Mouse (Mus musculus) MEL (cell line): ENCODE data around the gene Trpm8. TPM values are rescaled to one million over a fixed set of nuclear protein-coding genes. Genes with fewer than 3 reads are reported as not detected.

Source experiments
- DNase-seq: peaks from one replicate; pipeline ENCODE4 v3.0.0; 2011; ENCODE audit warnings: low read depth, low spot score
- H3K27ac ChIP-seq: 2 replicates; pipeline ENCODE4 v1.5.1; 2012; ENCODE audit warnings: low read depth, mild to moderate bottlenecking, control low read depth, low read length, moderate library complexity; ENCODE audit not compliant: control insufficient read depth
- H3K27me3 ChIP-seq, 2 experiments: fragments of 150-350 bp in 1 of 2; sonication (generic) in 1 of 2; 2 replicates each; pipeline ENCODE4 v1.6.1; 2012; ENCODE audit warnings: low read length in 2 of 2, mild to moderate bottlenecking in 2 of 2, improper control_type of control experiment in 1 of 2, moderate library complexity in 1 of 2; ENCODE audit not compliant: insufficient read depth in 2 of 2, control insufficient read depth in 1 of 2
- H3K36me3 ChIP-seq, 2 experiments: 2 replicates each; pipeline ENCODE4 v1.6.1; 2012 to 2014; ENCODE audit warnings: low read length in 2 of 2, improper control_type of control experiment in 1 of 2, inconsistent platforms in 1 of 2, mild to moderate bottlenecking in 1 of 2; ENCODE audit not compliant: insufficient read depth in 2 of 2, control insufficient read depth in 1 of 2
- H3K4me1 ChIP-seq, 2 experiments: fragments of 150-350 bp in 1 of 2; sonication (generic) in 1 of 2; 2 replicates each; pipeline ENCODE4 v1.6.1; 2012; ENCODE audit warnings: low read length in 2 of 2, improper control_type of control experiment in 1 of 2, mild to moderate bottlenecking in 1 of 2; ENCODE audit not compliant: insufficient read depth in 2 of 2, control insufficient read depth in 1 of 2
- H3K4me3 ChIP-seq, 2 experiments: fragments of 150-350 bp in 1 of 2; sonication (generic) in 1 of 2; 2 replicates each; pipeline ENCODE4 v1.5.1; 2012; ENCODE audit warnings: low read depth in 2 of 2, low read length in 2 of 2, mild to moderate bottlenecking in 2 of 2, moderate library complexity in 2 of 2, control low read depth in 1 of 2, improper control_type of control experiment in 1 of 2; ENCODE audit not compliant: control insufficient read depth in 1 of 2, insufficient read depth in 1 of 2
- H3K79me2 ChIP-seq: 2 replicates; pipeline ENCODE4 v1.6.1; 2012; ENCODE audit warnings: mild to moderate bottlenecking, low read length, moderate library complexity; ENCODE audit not compliant: control insufficient read depth, poor library complexity, insufficient read depth
- H3K9ac ChIP-seq: 2 replicates; pipeline ENCODE4 v1.6.1; 2012; ENCODE audit warnings: low read depth, mild to moderate bottlenecking, control low read depth, low read length, moderate library complexity; ENCODE audit not compliant: control insufficient read depth, poor library complexity, severe bottlenecking
- H3K9me3 ChIP-seq: fragments of 150-350 bp; sonication (generic); replicated peaks from 2 replicates; pipeline ENCODE4 v1.6.1; 2012; ENCODE audit warnings: mild to moderate bottlenecking, low read length, improper control_type of control experiment, moderate library complexity; ENCODE audit not compliant: insufficient read depth
- BHLHE40 ChIP-seq: IDR thresholded peaks from 2 replicates; pipeline ENCODE4 v1.6.1; 2012; ENCODE audit warnings: low read depth, mild to moderate bottlenecking, inconsistent platforms, low read length, improper control_type of control experiment, borderline replicate concordance
- CHD1 ChIP-seq: IDR thresholded peaks from 2 replicates; pipeline ENCODE4 v1.6.1; 2012; ENCODE audit warnings: low read depth, mild to moderate bottlenecking, inconsistent platforms, low read length, improper control_type of control experiment
- CHD2 ChIP-seq: IDR thresholded peaks from 2 replicates; pipeline ENCODE4 v1.6.1; 2011; ENCODE audit warnings: low read length, improper control_type of control experiment
- CTCF ChIP-seq, 3 experiments: IDR thresholded peaks in 2 of 3; conservative IDR thresholded peaks in 1 of 3; 2 replicates each; pipeline ENCODE4 v1.5.1; 2011 to 2012; ENCODE audit warnings: low read length in 3 of 3, low read depth in 2 of 3, mild to moderate bottlenecking in 2 of 3, improper control_type of control experiment in 1 of 3, inconsistent platforms in 1 of 3, mixed read lengths in 1 of 3, moderate library complexity in 1 of 3; ENCODE audit not compliant: control insufficient read depth in 1 of 3, insufficient read depth in 1 of 3, poor library complexity in 1 of 3, severe bottlenecking in 1 of 3
- ELF1 ChIP-seq: IDR thresholded peaks from 2 replicates; pipeline ENCODE4 v1.6.1; 2014; ENCODE audit warnings: low read depth, mild to moderate bottlenecking, inconsistent platforms, low read length, improper control_type of control experiment, moderate library complexity
- GABPA ChIP-seq: IDR thresholded peaks from 2 replicates; pipeline ENCODE4 v1.6.1; 2012; ENCODE audit warnings: low read depth, mild to moderate bottlenecking, inconsistent platforms, low read length, improper control_type of control experiment, moderate library complexity
- GATA1 ChIP-seq: IDR thresholded peaks from 2 replicates; pipeline ENCODE4 v1.6.1; 2011; ENCODE audit warnings: low read depth, low read length, improper control_type of control experiment
- KAT2A ChIP-seq: conservative IDR thresholded peaks from 2 replicates; pipeline ENCODE4 v1.6.1; 2012; ENCODE audit warnings: low read depth, low read length, improper control_type of control experiment, inconsistent platforms
- MAFK ChIP-seq: IDR thresholded peaks from 2 replicates; pipeline ENCODE4 v1.6.1; 2011; ENCODE audit warnings: low read depth, mild to moderate bottlenecking, low read length, improper control_type of control experiment, borderline replicate concordance
- MEF2A ChIP-seq: IDR thresholded peaks from 2 replicates; pipeline ENCODE4 v1.6.1; 2014; ENCODE audit warnings: low read depth, mild to moderate bottlenecking, inconsistent platforms, low read length, improper control_type of control experiment; ENCODE audit not compliant: poor library complexity, insufficient replicate concordance, severe bottlenecking; ENCODE audit errors: extremely low read depth
- NRF1 ChIP-seq: IDR thresholded peaks from 2 replicates; pipeline ENCODE4 v1.6.1; 2014; ENCODE audit warnings: low read depth, mild to moderate bottlenecking, inconsistent platforms, low read length, improper control_type of control experiment, moderate library complexity; ENCODE audit not compliant: poor library complexity, insufficient read depth, severe bottlenecking
- POLR2AphosphoS5 ChIP-seq: IDR thresholded peaks from 2 replicates; pipeline ENCODE4 v1.6.1; 2012; ENCODE audit warnings: low read depth, borderline replicate concordance, mild to moderate bottlenecking, inconsistent platforms, low read length, moderate library complexity, mixed read lengths
- RAD21 ChIP-seq: IDR thresholded peaks from 2 replicates; pipeline ENCODE4 v1.6.1; 2011; ENCODE audit warnings: mild to moderate bottlenecking, low read depth, low read length, improper control_type of control experiment
- RCOR1 ChIP-seq: IDR thresholded peaks from 2 replicates; pipeline ENCODE4 v1.6.1; 2012; ENCODE audit warnings: low read depth, mild to moderate bottlenecking, inconsistent platforms, low read length, improper control_type of control experiment
- SIN3A ChIP-seq: IDR thresholded peaks from 2 replicates; pipeline ENCODE4 v1.6.1; 2012; ENCODE audit warnings: low read length, improper control_type of control experiment, inconsistent platforms
- TAL1 ChIP-seq: IDR thresholded peaks from 2 replicates; pipeline ENCODE4 v1.6.1; 2012; ENCODE audit warnings: mild to moderate bottlenecking, inconsistent platforms, low read length, moderate library complexity, mixed read lengths
- TCF12 ChIP-seq: IDR thresholded peaks from 2 replicates; pipeline ENCODE4 v1.6.1; 2014; ENCODE audit warnings: low read depth, mild to moderate bottlenecking, inconsistent platforms, low read length, improper control_type of control experiment, moderate library complexity
- UBTF ChIP-seq: IDR thresholded peaks from 2 replicates; pipeline ENCODE4 v1.6.1; 2012; ENCODE audit warnings: low read depth, mild to moderate bottlenecking, inconsistent platforms, low read length, improper control_type of control experiment, moderate library complexity, borderline replicate concordance; ENCODE audit not compliant: insufficient read depth
- USF2 ChIP-seq, 2 experiments: IDR thresholded peaks; 2 replicates each; pipeline ENCODE4 v1.6.1; 2011 to 2012; ENCODE audit warnings: improper control_type of control experiment in 2 of 2, low read length in 2 of 2, borderline replicate concordance in 1 of 2, inconsistent platforms in 1 of 2, low read depth in 1 of 2, mild to moderate bottlenecking in 1 of 2; ENCODE audit not compliant: insufficient read depth in 1 of 2
- ZC3H11A ChIP-seq: IDR thresholded peaks from 2 replicates; pipeline ENCODE4 v1.6.1; 2012; ENCODE audit warnings: low read depth, mild to moderate bottlenecking, inconsistent platforms, low read length, improper control_type of control experiment
- polyA plus RNA-seq, 2 experiments: library from polyadenylated mRNA; stranded (reverse) in 1 of 2; unstranded in 1 of 2; fragments of >175 nt in 1 of 2; fragments of >200 nt in 1 of 2; gene quantifications; 2 replicates each; pipeline versions ENCODE4 v1.2.1 to v1.2.4; 2012; ENCODE audit warnings: low replicate concordance in 2 of 2, low read depth in 1 of 2; ENCODE audit not compliant: insufficient read length in 2 of 2, insufficient read depth in 1 of 2, missing spikeins in 1 of 2
- total RNA-seq: library from RNA; depleted of rRNA; stranded (reverse); fragments of 300-350 nt; gene quantifications from 2 replicates; pipeline ENCODE4 v1.2.3, GENCODE M21; 2012

Trpm8 gene
- total and polyA plus RNA-seq, 3 experiments = not detected

DNA sequence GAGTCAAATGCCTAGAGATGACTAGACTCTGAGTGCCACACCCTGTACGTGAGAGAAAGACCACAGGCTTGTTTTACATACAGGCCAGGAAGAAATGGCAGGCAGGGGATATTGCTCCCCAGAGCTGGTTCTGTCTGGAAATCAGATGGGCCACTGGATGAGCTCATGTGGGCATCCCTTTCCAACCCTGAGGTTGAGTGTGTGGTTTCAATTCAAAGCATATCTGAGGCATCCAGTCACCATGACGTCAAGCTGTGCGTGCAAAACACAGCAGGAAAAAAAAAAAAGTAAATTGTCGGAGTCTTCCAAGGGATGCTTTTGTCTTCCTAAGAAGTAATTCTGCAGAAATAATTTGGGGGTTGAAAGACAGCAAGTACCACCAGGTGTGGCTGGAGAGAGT is 83.6 kb downstream of the Trpm8 start:
- no peaks in the 10 kb centered on the region for H3K79me2 ChIP-seq
- no peak overlapping the region for H3K9ac ChIP-seq
- no peak for TF ChIP-seq ELF1
- TF ChIP-seq NRF1 = no peak
- TF ChIP-seq CHD1 = no peak
- TF ChIP-seq BHLHE40 = no peak
- no peak for TF ChIP-seq TCF12
- no peak for TF ChIP-seq USF2 (IDR thresholded peaks at IDR 0.05; ENCODE audit: borderline replicate concordance in 1 of 2, insufficient read depth in 1 of 2, low read depth in 1 of 2, low read length in 2 of 2)
- TF ChIP-seq SIN3A = no peak
- no peak for TF ChIP-seq CHD2
- TF ChIP-seq TAL1 = no peak
- TF ChIP-seq ZC3H11A = no peak
- no peak for TF ChIP-seq POLR2AphosphoS5
- no peak for TF ChIP-seq GATA1
- no peak for TF ChIP-seq RCOR1
- no peak for TF ChIP-seq MEF2A
- TF ChIP-seq UBTF = no peak
- no peak for TF ChIP-seq RAD21
- no peaks in the 10 kb centered on the region for H3K27me3 ChIP-seq
- H3K9me3 ChIP-seq = no peaks in the 10 kb centered on the region
- no peak overlapping the region for H3K27ac ChIP-seq
- H3K4me3 ChIP-seq = no peak overlapping the region
- no peak for DNase-seq
- no peaks in the 10 kb centered on the region for H3K36me3 ChIP-seq
- no peaks in the 10 kb centered on the region for H3K4me1 ChIP-seq

DNA sequence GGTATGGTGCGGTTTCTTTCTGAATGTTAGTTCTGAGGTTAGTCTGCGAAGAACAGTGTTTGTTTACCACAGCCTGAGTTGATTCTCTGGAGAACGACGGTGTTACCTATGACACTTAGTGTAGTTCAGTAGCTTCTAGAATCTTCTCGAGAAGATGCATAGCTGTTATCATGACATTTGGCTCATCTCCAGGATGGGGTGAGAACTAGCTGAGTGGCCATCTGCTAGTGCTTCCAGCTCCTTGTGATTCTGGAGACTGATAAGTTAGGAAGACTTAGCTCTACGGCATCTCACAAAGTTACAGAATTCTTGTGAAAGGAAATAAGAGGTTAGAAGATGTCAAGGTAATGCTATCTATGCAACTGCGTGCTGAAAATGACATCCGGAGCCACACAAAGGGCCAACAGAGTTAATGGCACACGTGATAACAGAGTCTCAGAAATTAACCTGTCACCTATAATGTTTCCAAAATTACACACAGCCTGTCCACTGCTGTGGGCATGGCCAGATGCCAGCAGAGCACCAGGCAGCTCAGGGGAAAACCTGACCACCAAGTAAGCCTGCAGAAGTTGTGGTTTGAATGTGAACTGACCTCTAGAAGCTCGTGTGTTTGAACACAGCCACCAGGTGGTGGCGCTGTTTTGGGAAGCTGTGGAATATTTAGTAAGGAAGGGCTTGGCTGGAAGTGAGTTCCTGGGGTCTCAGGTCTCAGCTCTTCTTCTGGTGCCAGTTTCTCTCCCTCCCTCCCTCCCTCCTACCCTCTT is 89.6 kb downstream of the Trpm8 start:
- Histone ChIP-seq H3K4me3 (no peak overlapping the region), H3K9ac (no peak overlapping the region), H3K9me3 (no peaks in the 10 kb centered on the region), H3K4me1 (no peaks in the 10 kb centered on the region), H3K27ac (no peak overlapping the region), H3K27me3 (no peaks in the 10 kb centered on the region)
- TF ChIP-seq MAFK (no peak), GABPA (no peak), KAT2A (no peak), TCF12 (no peak), CTCF (IDR thresholded peaks at IDR 0.05 in 2 of 3, conservative IDR thresholded peaks at IDR 0.05 in 1 of 3; ENCODE audit: control insufficient read depth in 1 of 3, insufficient read depth in 1 of 3, low read depth in 2 of 3, low read length in 3 of 3, poor library complexity in 1 of 3, severe bottlenecking in 1 of 3) (no peak), SIN3A (no peak)
- TF ChIP-seq, all 39 proteins: peak for 0
- no peak for DNase-seq
- no peaks in the 10 kb centered on the region for H3K36me3 ChIP-seq
- no peaks in the 10 kb centered on the region for H3K79me2 ChIP-seq
